Mouse (Mus musculus) inflammation-experienced regulatory T-cells, adult 16 weeks (primary cell): ENCODE results near the gene Vmn1r80. TPM values are rescaled to one million over a fixed set of nuclear protein-coding genes. Genes with fewer than 3 reads are reported as not detected.

Source experiments
- polyA plus RNA-seq: library from polyadenylated mRNA; unstranded; fragments of 100-300 nt; shearing (Covaris generic); gene quantifications from one replicate; pipeline ENCODE4 v1.2.1, GENCODE M21; 2017

Vmn1r80 gene
- not detected for polyA plus RNA-seq

GRCm38 (mm10) chr7:12188986-12189385 is at the start of gene Vmn1r80:
Vmn1r80 (plus strand) TSS chr7:12189286.

GRCm38 (mm10) chr7:12149957-12150356 is 39.1 kb upstream of the Vmn1r80 start, which contains the start of gene Vmn1r78:
Vmn1r78 (plus strand) TSS chr7:12150257.

GRCm38 (mm10) chr7:12170979-12171378 is 18.1 kb upstream of the Vmn1r80 start, which contains the start of gene Vmn1r79:
Vmn1r79 (plus strand) TSS chr7:12171279.

Other genes with a start within 250 kb of the Vmn1r80 start
- not detected for gene Vmn1r77, start 152.5 kb upstream of the Vmn1r80 start, polyA plus RNA-seq
- 0.22 TPM for gene Vmn1r78, start 39.0 kb upstream of the Vmn1r80 start, polyA plus RNA-seq
- not detected for gene Vmn1r79, start 18.0 kb upstream of the Vmn1r80 start, polyA plus RNA-seq
- gene Vmn1r81, start 79.0 kb downstream of the Vmn1r80 start, polyA plus RNA-seq: 0.02 TPM
- gene Vmn1r82, start 111.1 kb downstream of the Vmn1r80 start, polyA plus RNA-seq: not detected
- gene Vmn1r83, start 140.2 kb downstream of the Vmn1r80 start, polyA plus RNA-seq: not detected
- not detected for gene Vmn1r84, start 180.0 kb downstream of the Vmn1r80 start, polyA plus RNA-seq
- 4.8 TPM for gene Zfp551, start 233.5 kb downstream of the Vmn1r80 start, polyA plus RNA-seq